Mouse (Mus musculus): ENCODE results near the gene Atp8a2. TPM values are rescaled to one million over a fixed set of nuclear protein-coding genes. Genes with fewer than 3 reads are reported as not detected.
"Not testable (repeated sequence)": the region's sequence is repeated elsewhere in the genome, so short reads cannot be mapped to it uniquely, and the experiment has no call there.

Gene Atp8a2
- polyA plus RNA-seq, 1 experiment from 2014 or later: 3.3 TPM

DNA sequence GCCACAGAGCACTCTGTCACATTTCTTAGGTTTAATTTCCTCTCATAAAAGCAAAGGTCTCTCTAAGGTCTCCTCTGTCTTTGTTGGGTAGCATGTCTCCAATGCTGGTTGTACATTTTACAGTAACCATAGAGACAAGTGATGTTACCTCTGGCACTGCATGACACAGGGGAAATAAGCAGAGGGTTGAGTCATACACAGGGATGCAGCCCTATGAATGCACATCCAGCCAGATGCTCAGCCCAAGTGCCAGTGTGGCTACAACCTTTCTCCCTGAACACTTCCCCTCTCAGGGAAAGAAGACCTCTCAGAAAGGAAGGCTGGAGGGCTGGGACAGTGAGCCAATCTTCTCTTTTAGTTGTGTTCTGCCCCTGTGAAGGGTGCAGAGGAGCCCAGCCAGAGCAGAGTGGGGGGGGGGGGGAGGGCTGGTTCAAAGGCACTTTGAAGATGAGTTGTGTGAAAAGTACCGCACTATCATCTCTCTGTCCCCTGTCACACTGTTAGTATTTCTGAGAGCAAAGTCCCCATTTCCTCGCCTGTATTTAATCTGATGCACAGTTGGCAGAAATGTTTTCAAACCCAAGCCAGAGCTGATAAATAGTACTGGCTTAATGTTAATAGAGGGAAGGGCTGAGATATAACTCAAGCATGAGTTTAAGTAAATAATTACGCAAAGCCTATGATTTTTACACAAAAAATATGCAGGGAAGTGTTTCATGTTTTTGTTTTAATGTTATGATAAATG is 467.5 kb downstream of the Atp8a2 start:
- Histone ChIP-seq H3K36me3 (no peaks in the 10 kb centered on the region), H3K4me2 (no peak overlapping the region), H3K4me1 (no peaks in the 10 kb centered on the region), H3K9me3 (replicated peaks) (no peaks in the 10 kb centered on the region), H3K4me3 (no peak overlapping the region), H3K27ac (no peak overlapping the region), H3K27me3 (replicated peaks) (no peaks in the 10 kb centered on the region), H3K9ac (no peak overlapping the region)
- 58% methylated on average over 3 of the region's 3 CpGs for WGBS (ENCODE audit: insufficient replicate concordance)
- no peak for ATAC-seq

DNA sequence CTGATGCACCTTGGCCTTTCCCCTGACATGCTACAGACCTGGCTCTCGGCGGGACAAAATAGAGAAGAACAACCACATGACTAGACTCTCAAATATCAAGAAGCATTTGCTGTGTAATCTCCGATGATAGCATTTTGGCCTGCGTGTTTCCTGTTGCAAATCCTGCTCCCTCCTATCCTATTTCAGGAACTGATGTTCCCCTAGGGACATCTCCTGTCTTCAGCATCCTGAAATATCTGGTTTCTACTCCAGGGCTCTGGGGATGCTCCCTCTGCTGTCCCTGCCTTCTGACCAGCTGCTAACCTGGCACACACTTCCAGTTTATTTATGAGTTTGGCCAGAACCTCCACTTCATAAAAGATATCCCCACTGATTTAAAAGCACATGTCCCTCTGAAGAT is 470.0 kb downstream of the Atp8a2 start:
- no peak for ATAC-seq

DNA sequence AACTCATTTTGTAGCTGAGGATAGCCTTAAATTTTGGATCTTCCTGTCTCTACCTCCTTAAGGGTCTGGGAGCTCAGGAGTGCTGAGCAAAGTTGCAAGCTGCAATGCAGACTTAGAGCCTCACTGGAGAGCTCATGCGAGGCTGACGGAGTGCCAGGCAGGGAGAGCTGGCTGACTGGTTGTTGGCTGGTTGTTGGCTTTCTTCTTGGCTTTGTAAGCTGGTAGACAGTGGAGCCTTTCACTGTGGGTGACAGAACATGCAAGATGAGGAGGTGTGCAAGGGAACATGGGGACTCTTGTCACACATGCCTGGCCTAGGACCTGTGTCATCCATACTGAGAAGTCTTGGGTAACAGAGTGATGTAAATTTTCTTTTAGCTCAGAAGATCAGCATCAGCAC is 473.8 kb downstream of the Atp8a2 start:
- Histone ChIP-seq H3K9ac (no peak overlapping the region), H3K4me2 (no peak overlapping the region), H3K4me3 (no peak overlapping the region), H3K27me3 (replicated peaks) (no peaks in the 10 kb centered on the region), H3K36me3 (no peaks in the 10 kb centered on the region), H3K27ac (no peak overlapping the region), H3K4me1 (no peaks in the 10 kb centered on the region), H3K9me3 (replicated peaks) (no peaks in the 10 kb centered on the region)
- WGBS (ENCODE audit: insufficient replicate concordance): 70% methylated on average over 2 of the region's 2 CpGs
- ATAC-seq: no peak

More for the DNA sequence above, 470.0 kb downstream of the Atp8a2 start:
- Histone ChIP-seq H3K4me3 (no peak overlapping the region), H3K9ac (no peak overlapping the region), H3K4me2 (no peak overlapping the region), H3K4me1 (no peaks in the 10 kb centered on the region), H3K27ac (no peak overlapping the region), H3K27me3 (replicated peaks) (no peaks in the 10 kb centered on the region), H3K9me3 (replicated peaks) (no peaks in the 10 kb centered on the region), H3K36me3 (no peaks in the 10 kb centered on the region)
- WGBS (ENCODE audit: insufficient replicate concordance): 59% methylated on average over 4 of the region's 4 CpGs

- H3K4me2 ChIP-seq: no peak overlapping the region
- no peak overlapping the region for H3K27ac ChIP-seq
- 60% methylated on average over 4 of the region's 4 CpGs for WGBS (ENCODE audit: insufficient replicate concordance)
- H3K36me3 ChIP-seq: no peaks in the 10 kb centered on the region
- H3K4me1 ChIP-seq: no peaks in the 10 kb centered on the region
- no peak for ATAC-seq
- no peak overlapping the region for H3K9ac ChIP-seq
- H3K9me3 ChIP-seq (replicated peaks): no peaks in the 10 kb centered on the region
- no peaks in the 10 kb centered on the region for H3K27me3 ChIP-seq (replicated peaks)
- no peak overlapping the region for H3K4me3 ChIP-seq
Observed at GRCm38 (mm10) chr14:59721957-59722356, 475.0 kb downstream of the Atp8a2 start.

GRCm38 (mm10) chr14:59721356-59721755 is 475.6 kb downstream of the Atp8a2 start:
- no peak overlapping the region for H3K4me3 ChIP-seq
- no peak overlapping the region for H3K27ac ChIP-seq
- H3K4me1 ChIP-seq: no peaks in the 10 kb centered on the region
- H3K36me3 ChIP-seq: no peaks in the 10 kb centered on the region
- WGBS (ENCODE audit: insufficient replicate concordance): 67% methylated on average over 3 of the region's 3 CpGs
- H3K27me3 ChIP-seq (replicated peaks): no peaks in the 10 kb centered on the region
- H3K9ac ChIP-seq: no peak overlapping the region
- H3K4me2 ChIP-seq: no peak overlapping the region
- ATAC-seq: no peak
- H3K9me3 ChIP-seq (replicated peaks): no peaks in the 10 kb centered on the region

DNA sequence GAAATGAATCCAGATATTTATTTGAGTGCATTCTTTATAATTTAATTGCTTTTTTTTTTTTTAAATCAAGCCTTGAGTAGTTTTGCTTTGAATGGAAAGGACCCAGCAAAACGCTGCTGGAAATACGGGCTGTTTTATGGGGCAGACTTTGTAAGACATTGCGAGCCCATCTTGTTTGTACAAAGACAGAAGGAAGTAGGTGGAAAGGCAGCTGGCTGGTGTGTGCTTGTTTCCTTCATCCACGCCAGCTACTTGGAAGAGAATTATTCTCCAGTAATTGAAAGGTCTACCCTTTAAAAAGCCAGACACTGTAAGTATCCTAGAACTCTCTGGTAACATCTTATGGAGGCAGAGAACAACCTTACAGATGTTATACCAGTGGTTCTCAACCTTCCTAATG is 476.6 kb downstream of the Atp8a2 start:
- Histone ChIP-seq H3K9ac (no peak overlapping the region), H3K36me3 (no peaks in the 10 kb centered on the region), H3K27ac (no peak overlapping the region), H3K9me3 (replicated peaks) (no peaks in the 10 kb centered on the region), H3K27me3 (replicated peaks) (no peaks in the 10 kb centered on the region), H3K4me1 (no peaks in the 10 kb centered on the region), H3K4me2 (no peak overlapping the region), H3K4me3 (no peak overlapping the region)
- no peak for ATAC-seq
- 71% methylated on average over 4 of the region's 4 CpGs for WGBS (ENCODE audit: insufficient replicate concordance)

- H3K4me2 ChIP-seq; H3K36me3 ChIP-seq; H3K9me3 ChIP-seq (replicated peaks); H3K4me3 ChIP-seq; H3K9ac ChIP-seq; H3K27ac ChIP-seq; H3K27me3 ChIP-seq (replicated peaks); H3K4me1 ChIP-seq; ATAC-seq: not testable (repeated sequence)
- 63% methylated on average over 3 of the region's 3 CpGs for WGBS (ENCODE audit: insufficient replicate concordance)
Observed at GRCm38 (mm10) chr14:59716443-59717085, 480.4 kb downstream of the Atp8a2 start.

DNA sequence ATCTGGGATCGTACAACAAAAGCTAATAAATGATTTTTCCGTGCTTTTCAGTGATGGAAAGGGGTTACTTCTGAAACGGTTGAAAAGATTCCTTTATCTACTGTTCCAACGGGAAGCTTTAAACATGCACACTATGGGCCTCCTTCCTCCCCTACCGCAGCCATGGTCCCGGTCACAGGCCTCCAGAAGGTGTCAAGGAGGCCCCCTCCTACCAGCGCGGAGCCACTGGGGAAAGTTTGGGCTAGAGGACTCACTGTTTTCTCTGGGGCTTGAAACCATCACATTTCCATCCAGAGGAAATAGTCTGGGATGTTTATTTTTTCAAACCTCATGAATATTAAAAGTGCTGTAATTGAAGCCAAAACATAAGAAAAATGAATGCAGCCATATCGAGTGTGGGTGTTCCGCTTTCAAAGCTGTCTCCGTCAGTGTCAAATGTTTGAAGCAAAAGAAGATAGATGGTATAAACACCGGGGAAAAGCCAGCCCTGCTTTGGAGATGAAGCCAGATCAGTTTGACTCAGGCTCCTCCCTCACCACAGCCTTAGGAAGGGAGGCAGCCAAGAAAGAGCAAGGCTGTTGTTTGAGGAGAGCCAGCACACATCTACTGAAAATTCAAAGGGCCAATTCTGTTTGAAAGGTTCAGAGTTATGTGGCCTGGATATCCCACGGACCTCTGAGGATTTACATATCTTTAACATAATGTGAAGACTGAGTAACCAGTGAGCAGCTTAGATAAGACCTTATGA is 481.1 kb downstream of the Atp8a2 start:
- H3K27ac ChIP-seq: no peak overlapping the region
- H3K4me3 ChIP-seq: no peak overlapping the region
- H3K4me1 ChIP-seq: no peaks in the 10 kb centered on the region
- 52% methylated on average over 13 of the region's 13 CpGs for WGBS (ENCODE audit: insufficient replicate concordance)
- H3K36me3 ChIP-seq: no peaks in the 10 kb centered on the region
- H3K4me2 ChIP-seq: no peak overlapping the region
- no peak for ATAC-seq
- no peak overlapping the region for H3K9ac ChIP-seq
- no peaks in the 10 kb centered on the region for H3K9me3 ChIP-seq (replicated peaks)
- no peaks in the 10 kb centered on the region for H3K27me3 ChIP-seq (replicated peaks)

DNA sequence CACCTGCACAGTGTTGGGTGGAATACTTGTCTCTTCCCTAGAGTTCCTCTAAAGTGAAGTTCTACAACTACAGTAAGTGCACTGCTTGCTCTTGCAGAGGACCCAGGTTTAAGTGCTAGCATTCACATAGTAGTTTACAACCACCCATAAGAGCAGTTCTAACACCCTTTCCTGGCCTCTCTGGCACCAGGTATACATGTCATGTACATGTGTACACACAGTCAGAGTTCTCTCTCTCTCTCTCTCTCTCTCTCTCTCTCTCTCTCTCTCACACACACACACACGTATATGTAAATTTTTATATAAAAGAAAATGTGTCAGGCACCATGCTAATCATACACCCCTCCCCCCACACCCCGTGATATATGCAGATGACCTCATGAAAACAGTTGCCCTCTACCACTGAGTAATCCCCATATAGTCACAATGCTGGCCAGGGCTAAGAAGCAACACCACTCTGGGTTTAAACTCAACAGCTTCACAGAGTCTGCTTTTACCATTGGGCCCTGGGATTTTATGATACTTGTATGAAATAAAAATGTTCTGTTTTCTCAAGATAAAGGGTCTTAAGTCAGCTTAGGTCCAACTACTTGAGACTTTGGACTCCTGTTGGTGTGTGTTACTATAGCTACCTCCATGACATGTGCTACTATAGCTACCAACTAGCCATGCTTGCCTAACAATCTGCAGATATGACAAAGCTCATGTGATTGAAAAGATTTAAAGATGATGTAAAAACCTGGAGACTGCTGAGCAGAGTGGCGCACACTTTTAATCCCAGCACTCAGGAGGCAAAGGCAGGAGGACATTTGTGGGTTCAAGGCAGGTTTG is 487.3 kb downstream of the Atp8a2 start:
- no peaks in the 10 kb centered on the region for H3K36me3 ChIP-seq
- H3K4me1 ChIP-seq: no peaks in the 10 kb centered on the region
- H3K9me3 ChIP-seq (replicated peaks): no peaks in the 10 kb centered on the region
- H3K27ac ChIP-seq: no peak overlapping the region
- H3K4me2 ChIP-seq: no peak overlapping the region
- no peaks in the 10 kb centered on the region for H3K27me3 ChIP-seq (replicated peaks)
- H3K4me3 ChIP-seq: no peak overlapping the region
- no peak for ATAC-seq
- WGBS (ENCODE audit: insufficient replicate concordance): 53% methylated on average over 3 of the region's 3 CpGs
- H3K9ac ChIP-seq: no peak overlapping the region

DNA sequence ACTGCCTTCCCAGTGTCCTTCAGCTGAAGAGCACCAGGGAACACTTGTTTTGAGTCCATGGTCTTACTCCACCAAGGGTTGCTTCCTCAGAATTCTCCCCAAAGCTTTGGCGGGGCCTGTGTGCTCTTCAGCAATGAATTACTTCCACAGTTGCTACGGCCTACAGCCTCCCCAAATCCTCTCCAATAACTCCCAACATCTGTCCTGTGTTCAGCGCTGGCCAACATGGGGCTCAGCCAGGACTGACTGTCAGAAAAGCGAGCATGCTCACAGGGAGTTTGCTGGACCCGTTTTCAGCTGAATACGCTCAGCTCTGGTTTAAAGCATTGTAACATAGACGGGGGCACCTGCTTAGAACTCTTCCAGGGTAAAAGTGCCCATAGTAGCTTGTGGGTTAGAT is 489.0 kb downstream of the Atp8a2 start:
- Histone ChIP-seq H3K9ac (no peak overlapping the region), H3K27ac (no peak overlapping the region), H3K4me3 (no peak overlapping the region), H3K4me2 (no peak overlapping the region), H3K4me1 (no peaks in the 10 kb centered on the region), H3K9me3 (replicated peaks) (no peaks in the 10 kb centered on the region), H3K27me3 (replicated peaks) (no peaks in the 10 kb centered on the region), H3K36me3 (no peaks in the 10 kb centered on the region)
- 78% methylated on average over 7 of the region's 7 CpGs for WGBS (ENCODE audit: insufficient replicate concordance)
- no peak for ATAC-seq

DNA sequence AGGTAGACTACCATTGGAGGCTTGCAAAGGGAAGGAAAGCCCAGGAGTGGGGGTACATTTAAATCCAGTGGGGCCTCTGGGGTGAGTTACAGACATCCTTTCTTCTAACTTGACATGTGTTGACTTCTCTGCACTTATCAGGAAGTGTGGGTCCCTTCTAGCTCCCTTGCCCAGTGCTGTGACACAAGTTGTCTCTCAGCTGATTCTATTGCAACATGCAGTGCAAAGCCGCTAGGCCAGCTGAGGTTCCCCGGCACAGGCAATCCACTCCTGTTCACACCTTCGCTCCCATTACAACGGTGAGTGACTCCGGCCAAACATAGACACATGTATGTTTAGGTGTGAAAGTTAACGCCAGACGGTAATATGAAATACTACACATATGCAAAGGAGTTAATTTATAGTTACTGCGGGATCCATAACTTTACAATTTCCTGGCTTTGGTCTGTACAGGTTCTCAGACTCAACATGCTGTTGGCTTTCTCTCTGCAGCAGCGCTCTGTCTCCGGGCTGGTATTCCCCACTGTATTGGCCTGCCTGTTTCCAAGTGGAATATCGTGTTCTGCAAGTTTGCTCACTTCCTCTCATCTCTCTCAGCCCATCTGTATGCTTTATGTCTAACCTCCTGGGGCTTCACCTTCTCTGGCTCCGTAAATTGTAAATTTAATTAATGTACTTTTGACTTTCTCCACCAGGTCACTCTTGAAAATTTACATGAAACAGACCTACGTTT is 491.5 kb downstream of the Atp8a2 start:
- Histone ChIP-seq H3K9me3 (replicated peaks) (no peaks in the 10 kb centered on the region), H3K4me1 (no peaks in the 10 kb centered on the region), H3K4me3 (no peak overlapping the region), H3K9ac (no peak overlapping the region), H3K27ac (no peak overlapping the region), H3K36me3 (no peaks in the 10 kb centered on the region), H3K27me3 (replicated peaks) (no peaks in the 10 kb centered on the region), H3K4me2 (no peak overlapping the region)
- 73% methylated on average over 13 of the region's 13 CpGs for WGBS (ENCODE audit: insufficient replicate concordance)
- no peak for ATAC-seq
